Mouse (Mus musculus): ENCODE results near the gene Srbd1.

Gene Srbd1

DNA sequence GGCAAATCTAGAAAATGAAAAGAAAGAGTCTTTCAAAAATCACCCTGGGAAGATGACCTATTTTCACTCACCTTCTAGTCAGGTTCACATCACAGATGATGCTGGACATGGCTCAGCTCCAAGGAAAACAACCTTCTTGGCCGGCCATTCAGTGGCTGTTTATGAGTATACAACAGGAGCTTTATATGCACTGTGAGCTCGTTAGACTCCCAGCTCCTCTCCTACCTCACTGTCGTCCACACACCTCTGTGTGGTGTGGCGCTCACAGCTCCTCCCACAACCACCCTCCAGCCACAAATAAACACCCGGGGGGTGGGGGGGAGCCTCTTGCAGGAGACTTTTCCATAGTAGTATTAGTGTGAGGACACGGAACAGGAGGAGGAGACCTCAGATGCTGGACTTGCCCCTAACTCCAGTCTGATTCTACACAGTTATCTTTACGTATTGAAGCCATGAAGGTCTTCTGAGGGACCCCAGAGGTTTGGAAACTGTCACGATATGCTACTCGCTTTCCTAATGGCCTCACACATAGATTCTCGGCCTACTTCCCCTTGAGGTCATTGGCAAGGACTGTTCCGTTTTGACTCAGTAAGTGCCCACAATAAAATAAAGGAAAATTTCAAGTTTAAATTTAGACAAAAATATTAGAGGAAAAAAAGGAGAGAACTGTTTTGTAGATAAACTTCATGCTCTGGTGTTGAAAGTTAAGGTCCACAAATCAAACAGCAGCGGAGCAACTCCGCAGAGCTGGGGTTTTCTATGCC, 104.6 kb downstream of the Srbd1 start:
- in situ Hi-C loops (cut with MboI; ENCODE audit: low sequenced_read_pairs) = no loop called here

DNA sequence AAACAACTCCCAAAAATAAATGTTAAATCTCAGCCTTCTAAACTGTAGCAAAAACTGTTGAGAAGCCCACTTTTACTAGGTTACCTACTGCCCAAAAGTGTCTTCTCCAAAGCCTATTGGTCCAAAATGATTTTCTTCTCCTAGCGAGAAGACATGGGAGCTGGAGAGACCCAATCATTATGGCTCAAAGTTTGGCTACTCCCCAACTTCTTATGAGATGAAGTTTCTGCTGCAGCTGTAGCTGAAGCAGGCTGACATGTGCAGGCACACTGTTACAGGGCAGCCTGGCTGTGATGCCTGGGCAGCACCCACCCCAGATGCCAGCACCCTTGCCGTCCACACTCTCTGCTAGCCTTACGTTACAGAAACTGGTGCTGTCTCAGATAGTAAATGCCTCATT, 105.2 kb downstream of the Srbd1 start:
- in situ Hi-C loops (cut with MboI; ENCODE audit: low sequenced_read_pairs) = no loop called here

DNA sequence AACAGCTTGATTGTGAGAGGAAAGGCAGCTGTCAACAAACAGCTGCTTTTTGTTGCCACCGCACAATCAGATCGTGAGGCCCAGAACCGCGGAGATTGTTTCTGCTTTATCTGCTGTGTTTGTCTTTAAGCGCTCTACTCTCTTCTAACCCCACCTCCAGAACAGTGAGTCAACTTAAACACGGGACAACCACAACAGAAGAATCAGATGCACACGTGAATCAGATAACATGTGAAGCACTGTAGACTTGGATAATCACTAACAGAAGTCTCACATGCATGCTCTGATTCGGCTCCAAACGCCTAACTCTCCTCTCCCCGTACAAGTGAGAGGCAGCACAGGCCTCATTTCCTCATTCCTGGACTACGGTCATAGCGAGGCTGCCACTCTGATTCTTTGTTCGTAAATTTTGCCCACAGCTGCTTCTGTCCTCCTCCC, 106.7 kb downstream of the Srbd1 start:
- in situ Hi-C loops (cut with MboI; ENCODE audit: low sequenced_read_pairs) = no loop called here

DNA sequence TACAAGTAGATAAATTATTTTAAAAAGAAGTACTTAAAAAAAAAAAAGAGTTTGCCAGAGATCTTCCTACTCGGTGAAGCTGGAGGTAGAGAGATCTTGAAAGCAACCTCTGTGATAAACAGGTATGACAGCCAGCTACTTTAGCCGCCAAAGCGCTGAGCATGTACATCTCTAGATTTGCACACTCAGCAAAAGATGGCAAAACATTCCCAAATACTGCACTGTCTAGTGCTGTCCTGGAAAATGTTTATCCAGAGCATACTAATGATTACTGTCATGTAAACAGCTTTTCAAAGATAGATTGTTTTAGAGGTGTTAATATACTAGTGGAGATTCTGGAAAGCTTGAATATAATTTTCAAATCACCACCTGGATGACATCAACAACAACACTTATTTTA, 109.4 kb downstream of the Srbd1 start:
- in situ Hi-C loops (cut with MboI; ENCODE audit: low sequenced_read_pairs) = no loop called here

DNA sequence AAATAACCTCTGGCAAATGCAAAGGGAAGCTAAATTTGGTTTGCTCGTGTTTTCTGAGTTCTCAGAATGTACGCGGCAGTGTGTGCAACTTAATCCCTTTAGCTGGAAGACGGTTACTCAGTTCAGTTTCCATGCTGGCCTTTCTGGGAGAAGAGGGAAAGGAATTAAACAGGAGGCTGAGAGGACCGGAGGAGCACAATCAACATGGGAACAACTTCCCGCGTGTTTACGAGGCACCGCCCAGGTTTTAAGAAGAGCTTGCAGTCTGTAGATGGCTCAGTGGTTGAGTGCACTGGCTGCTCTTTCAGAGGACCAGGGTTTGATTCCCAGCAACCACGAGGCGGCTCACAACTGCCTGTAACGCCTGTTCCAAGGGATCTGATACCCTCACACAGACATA, 109.8 kb downstream of the Srbd1 start:
- in situ Hi-C loops (cut with MboI; ENCODE audit: low sequenced_read_pairs) = no loop called here

DNA sequence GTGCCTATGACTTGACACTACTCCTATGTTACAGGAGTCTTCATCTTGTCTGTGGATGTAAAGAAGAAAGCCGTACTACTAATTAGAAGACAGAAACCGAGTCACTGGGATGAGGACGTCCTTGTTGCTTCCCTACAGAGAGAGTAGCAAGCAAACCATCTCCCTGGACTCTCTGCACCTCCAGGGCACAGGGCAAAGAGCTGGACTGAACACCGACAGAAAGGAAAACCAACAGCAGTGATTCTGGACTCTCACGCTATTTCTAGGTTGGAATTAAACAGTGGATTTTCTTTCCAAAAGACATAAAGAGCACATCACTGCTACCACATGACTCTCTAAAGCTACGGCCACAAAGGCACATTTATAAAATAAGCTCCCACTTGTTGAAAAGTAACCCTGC, 110.3 kb downstream of the Srbd1 start:
- in situ Hi-C loops (cut with MboI; ENCODE audit: low sequenced_read_pairs) = no loop called here

DNA sequence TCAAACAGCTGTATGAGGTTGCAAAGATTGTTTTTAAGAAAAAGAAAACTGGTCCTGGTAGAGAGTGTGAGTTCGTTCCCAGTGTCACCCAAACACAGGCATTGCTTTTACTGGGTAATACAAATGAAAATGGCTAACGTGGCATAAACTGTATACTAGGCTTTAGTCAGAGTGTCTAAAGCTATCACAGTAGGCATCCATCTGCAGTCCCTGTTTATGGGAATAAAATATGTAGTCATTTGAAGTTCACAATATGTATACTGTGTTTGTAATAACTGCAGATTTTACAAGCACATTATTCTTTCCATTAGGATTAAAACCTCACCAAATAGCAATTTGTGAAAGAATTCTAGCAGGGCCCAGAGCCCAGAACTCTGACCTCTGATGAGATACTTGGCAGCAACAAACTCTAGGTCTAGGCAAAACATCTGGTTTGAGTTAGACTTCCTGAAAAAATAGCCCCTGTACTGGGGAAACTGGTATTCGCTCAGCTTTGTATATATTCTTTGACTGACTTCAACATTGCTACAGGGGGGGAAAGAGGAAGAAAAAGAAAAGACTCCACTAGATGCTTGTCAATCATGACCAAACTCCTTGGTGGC, 112.8 kb downstream of the Srbd1 start:
- in situ Hi-C loops (cut with MboI; ENCODE audit: low sequenced_read_pairs) = no loop called here

DNA sequence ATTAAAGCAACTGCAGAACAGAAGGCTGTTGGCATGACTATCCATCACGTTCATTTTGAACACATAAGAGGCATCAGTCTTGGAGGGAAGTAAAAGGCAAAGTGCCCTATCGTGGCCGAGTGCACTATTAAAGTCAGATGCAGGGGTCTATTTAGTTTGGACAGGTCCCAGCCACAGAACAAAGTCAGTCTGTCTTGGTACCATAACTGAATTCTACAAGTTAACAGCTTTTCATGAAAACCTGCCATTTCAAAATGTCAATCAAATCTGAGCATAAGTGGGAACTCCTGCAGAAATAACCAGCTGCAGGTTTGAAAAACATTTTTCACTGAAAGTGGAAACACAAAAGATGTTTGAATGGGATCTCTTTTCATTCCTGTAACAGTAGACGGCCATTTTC, 115.0 kb downstream of the Srbd1 start:
- in situ Hi-C loops (cut with MboI; ENCODE audit: low sequenced_read_pairs) = no loop called here

DNA sequence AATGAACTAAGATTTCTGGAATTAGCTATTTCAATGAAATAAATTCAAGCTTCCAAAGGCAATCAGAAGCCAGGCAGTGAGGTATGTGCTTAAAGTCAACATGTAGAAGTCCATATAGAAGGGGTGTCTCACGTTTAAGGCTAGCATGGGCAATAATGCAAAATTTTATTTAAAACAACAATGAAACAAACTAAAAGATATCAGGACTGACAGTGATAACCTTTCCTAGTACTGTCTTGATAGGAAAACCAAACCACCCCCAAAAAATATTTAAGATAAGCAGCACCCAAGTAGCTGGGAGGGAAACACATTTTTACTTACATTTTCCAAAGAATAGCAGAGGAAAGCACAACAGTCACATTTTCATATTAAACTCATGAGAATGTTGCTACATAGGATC, 115.8 kb downstream of the Srbd1 start:
- in situ Hi-C loops (cut with MboI; ENCODE audit: low sequenced_read_pairs) = no loop called here

DNA sequence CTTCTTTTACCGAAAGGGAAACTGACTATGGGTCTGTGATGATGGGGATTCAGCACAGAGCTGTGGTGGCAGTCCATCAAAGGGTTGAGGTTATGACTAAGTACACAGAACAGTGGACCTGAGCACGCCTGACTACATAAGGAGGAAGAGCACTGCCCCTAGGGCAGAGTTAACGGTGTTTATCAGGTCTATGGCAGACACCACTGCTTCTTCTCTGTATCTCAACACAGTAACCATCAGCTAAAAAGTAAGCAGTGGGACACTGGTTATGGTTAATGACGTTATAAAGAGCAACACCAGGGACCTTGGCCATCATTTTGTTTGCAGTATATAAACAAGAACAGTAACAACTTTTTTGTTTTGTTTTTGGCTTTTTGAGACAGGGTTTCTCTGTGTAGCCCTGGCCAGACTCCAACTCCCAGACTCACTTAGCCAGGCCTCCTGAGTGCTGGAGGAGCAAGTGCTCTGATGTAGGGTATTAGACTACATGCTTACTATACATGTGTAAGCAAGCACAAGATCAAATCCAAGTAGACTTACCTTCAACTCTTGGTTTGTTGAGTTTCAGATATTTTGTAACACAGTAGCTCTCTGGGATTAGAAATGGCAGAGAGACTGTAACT, 117.3 kb downstream of the Srbd1 start:
- in situ Hi-C loops (cut with MboI; ENCODE audit: low sequenced_read_pairs) = no loop called here

DNA sequence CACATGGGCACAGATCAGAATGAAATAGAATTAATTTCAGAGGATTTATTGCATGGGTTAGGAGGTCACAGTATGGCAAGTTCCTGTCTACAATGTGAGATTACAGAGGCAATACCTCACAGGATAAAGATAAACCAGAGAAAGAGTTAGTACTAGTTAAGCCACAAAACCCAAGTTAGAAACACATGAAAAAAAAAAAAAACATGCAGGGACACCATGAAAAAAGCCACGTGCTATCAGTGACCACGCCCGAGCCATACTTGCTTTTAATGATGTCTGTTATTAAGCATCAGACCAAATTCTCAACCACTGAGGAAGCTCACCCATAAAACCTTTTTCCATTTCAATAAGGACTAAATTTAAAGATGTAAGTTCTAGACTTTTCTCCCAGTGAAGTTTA, 120.4 kb downstream of the Srbd1 start:
- in situ Hi-C loops (cut with MboI; ENCODE audit: low sequenced_read_pairs) = no loop called here

DNA sequence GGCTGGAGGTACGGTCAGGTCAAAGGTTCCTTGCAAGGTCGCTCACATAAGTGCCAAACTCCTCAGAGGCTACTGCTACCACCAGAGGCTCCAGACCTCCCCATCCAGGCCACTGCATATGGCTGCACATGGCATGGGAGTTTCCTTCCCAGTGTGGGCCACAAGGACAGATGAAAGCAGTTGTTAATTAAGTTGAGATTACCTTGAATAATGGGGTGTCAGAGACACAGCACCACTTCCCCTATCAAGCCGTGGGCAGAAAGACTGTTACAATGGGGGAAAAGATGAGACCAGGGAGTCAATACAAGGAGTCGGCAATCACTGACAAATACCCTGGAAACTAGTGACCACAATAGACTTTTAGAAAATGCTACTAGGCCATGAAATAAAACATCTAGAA, 122.6 kb downstream of the Srbd1 start:
- in situ Hi-C loops (cut with MboI; ENCODE audit: low sequenced_read_pairs) = no loop called here

DNA sequence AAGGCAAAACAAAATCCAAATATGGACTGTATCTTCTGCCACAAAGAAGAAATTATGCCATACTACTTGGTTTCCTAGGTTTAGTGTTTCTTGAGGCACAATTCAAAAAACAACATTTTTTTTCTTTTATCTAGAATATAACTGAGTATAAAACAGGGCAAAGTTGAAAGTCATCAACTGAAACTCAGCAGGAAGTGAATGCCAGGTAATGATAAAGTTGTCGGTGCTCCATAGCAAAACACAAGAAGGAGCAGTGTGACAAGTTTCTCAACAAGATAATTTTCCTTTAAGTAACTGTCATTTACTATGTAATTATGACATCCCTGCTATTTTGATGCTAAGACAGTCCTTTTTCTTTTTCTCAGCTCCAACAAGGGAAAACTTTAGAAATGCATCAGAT, 123.2 kb downstream of the Srbd1 start:
- in situ Hi-C loops (cut with MboI; ENCODE audit: low sequenced_read_pairs) = no loop called here

DNA sequence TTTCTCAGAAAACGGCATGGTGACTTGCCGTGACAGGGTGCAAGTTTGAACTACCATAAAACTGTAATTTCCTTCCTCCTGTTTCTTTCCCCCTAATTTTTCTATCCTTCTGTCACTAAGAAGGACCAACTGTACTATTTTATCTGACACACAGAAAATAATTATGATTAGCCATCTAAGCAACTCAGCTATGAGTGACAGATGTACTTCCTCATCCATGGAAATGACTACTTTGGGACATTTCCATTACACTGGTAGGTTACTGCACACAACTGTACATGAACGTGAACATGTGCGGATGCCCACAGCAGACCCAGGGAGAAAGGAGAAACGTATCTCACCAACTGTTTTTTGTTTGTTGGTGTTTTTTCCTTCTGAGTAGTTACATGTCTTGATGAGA, 123.7 kb downstream of the Srbd1 start:
- in situ Hi-C loops (cut with MboI; ENCODE audit: low sequenced_read_pairs) = no loop called here

DNA sequence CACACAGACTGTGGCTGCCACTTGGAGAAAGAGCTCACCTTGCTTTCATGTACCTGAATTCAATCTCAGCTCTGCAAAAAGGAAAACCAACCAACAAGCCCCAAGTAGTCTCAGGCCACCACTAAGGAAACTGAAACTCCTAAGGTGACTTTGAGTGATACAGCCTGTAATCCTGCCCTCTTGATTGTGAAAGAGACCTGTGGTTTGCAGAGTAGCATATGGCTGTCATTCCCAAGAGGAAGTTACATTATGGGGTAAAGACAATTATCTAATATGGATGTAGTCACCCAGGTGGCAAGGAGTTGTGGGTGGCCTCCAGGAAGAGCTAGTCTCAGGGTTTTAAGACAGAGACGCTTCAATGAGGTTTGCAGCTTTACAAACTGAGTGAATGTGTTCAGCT, 125.2 kb downstream of the Srbd1 start:
- in situ Hi-C loops (cut with MboI; ENCODE audit: low sequenced_read_pairs) = no loop called here

DNA sequence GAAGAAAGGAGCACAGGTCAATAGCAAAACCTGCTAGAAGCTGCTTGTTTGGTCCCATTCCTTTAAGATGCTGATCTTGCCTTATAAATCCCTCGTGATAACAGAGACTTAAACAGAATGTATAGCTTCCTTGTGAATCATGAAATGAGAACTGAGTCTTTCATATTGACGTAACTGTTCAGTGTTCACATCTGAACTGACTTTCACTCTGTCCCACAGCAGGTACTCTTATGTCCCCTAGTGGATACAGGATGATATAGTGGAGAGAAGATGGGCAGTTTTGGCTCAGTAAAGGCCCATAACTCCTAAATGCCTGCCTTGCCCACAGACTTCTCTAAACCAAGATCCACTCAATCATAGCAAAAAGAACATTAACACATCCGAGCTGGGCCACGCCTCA, 130.7 kb downstream of the Srbd1 start:
- in situ Hi-C loops (cut with MboI; ENCODE audit: low sequenced_read_pairs) = no loop called here

DNA sequence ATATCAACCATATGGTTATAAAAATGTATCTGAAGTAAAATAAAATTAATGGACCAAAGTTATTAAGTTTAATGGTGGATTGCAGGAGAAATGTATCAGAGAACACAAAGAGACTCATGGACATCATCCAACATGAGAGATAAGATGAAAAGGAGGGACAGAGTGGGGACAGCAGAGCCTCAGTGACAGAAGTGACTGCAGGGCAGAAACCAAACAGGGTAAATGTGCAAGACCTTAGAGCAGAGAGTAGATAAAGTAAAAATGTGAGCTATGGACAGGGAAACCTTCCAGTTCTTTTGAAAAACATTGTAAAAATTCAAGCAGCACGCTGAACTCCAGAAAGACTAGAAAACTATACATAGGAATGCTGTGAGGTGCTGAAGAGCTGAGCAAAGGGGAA, 132.4 kb downstream of the Srbd1 start:
- in situ Hi-C loops (cut with MboI; ENCODE audit: low sequenced_read_pairs) = no loop called here

DNA sequence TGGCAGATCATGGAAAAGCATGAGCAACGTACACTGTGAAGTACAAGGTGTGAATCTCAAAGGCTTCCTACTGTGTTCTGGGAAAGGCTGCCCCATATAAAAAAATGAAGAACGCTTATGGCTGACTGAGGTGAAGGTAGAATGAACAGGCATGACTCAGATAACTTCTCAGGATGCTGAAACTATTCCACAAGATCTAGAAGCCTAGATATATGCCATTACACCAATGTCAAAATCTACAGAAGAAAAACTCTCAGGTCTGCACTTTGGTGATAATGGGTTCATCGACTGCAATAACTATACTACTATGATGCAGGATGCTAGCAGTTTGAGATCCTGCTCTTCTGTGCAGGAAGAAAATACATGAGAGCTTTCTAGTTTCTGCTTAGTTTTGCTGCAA, 133.1 kb downstream of the Srbd1 start:
- in situ Hi-C loops (cut with MboI; ENCODE audit: low sequenced_read_pairs) = no loop called here

DNA sequence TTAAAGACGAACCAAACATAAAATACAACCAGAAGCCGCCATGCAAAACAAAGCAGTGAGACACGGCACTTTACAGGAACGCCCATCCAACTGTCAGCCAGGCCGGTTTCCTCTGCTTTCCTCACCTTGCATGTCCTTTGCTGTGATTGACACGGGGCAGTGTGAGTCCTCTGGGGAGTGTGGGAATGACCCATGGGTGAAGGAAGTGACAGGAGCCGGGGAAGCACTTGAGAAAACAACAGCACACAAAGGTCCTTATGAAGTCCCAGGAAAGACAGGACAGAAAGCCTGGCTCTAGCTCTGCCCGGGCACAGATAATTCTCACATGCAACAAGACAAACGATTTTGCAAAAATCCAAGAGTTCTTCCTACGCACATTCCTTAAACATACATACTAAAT, 136.6 kb downstream of the Srbd1 start:
- in situ Hi-C loops (cut with MboI; ENCODE audit: low sequenced_read_pairs) = no loop called here

DNA sequence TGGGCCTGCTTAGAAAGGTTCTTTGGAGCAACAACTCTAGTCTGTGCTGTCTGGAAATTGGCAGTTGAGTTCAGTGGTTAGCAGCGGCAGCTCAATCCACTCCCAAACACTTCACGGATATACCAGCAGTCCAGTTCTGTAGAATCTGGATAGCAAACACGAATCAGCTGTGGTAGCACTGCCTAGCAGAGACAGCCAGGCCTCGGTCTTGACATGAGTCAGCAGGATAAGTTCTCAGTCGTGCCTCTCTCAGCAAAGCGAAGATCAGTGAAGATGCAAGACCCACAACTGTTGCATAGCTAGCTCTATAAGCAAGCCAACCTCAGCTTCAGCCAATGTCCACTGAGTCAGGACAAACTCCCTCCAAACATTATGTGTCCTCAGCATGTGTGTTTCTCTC, 142.9 kb downstream of the Srbd1 start:
- in situ Hi-C loops (cut with MboI; ENCODE audit: low sequenced_read_pairs) = no loop called here

DNA sequence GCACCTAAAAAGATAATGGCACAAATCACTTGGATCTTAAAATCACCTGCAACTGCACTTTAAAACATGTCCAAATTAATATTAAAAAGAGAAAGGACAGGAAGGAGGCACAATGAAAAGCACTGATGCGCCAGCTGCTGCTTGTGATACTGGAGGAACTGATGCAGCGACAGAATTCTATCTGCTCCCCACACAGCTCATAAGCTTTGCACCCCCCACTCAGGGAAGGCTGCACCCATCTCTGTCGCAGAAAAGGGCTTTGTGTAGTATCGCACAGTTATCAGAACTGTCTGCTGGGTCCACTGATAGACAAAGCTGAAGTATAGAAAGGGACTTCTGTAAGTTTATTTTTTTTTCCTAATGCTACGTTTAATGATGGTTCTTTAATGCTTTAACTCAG, 143.3 kb downstream of the Srbd1 start:
- in situ Hi-C loops (cut with MboI; ENCODE audit: low sequenced_read_pairs) = no loop called here

DNA sequence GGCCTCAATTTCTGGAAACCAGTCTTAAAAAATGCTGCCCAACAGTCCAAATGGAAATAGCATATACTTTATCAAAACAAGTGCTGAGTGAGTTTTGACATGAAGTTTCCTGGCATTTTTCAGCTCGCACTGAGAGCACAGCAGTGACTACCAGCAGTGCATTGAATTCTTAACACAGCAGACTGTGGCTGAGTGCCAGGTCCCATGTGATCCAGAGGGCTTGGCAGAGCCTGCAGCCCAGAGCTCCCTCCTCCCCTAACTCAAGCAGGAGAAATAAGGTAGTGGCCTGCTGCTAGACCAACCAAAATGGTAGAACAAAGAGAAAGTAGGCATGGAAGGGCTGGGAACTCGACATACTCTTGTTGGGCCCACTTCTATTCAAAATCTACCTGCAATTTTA, 149.2 kb downstream of the Srbd1 start:
- in situ Hi-C loops (cut with MboI; ENCODE audit: low sequenced_read_pairs) = no loop called here

Measured in CH12F3 (cell line).